Comparison of ENCODE assay signal across 26 mouse cellular contexts in genomic region chr15:98569795-98570365, GRCm38 (mm10). TPM values are rescaled to one million over a fixed set of nuclear protein-coding genes. Genes with fewer than 3 reads are reported as not detected.
A peak's percentile ranks its signal among the peaks of the same experiment; 100 is the strongest.
DNase-seq lines count a peak whose midpoint lies in the region; ATAC-seq and TF ChIP-seq lines count a peak whose summit lies in the region.
"Had no signal": no experiment of that assay in that cellular context is flagged by ENCODE, and none has a peak within 500 bp of the region (broad histone marks: within the 10 kb centered on the region; RNA-seq: fewer than 3 reads in every experiment).

No protein-coding gene starts in this region.

- TF ChIP-seq RAD21 in MEL (IDR thresholded peaks at IDR 0.05; ENCODE audit: low read depth, low read length), result no peak

- H3K27ac ChIP-seq in MEL (ENCODE audit: control insufficient read depth, low read depth, low read length), result no peak overlapping the region
- H3K27ac ChIP-seq: forebrain, embryonic 12.5 days; limb, embryonic 13.5 days; midbrain, embryonic 15.5 days had no signal

- DNase-seq in heart, adult 11 months, result peak; percentile 93
- no peak for DNase-seq in heart, adult 18-20 months
- DNase-seq in MEL (ENCODE audit: low read depth, low spot score), result no peak
- no peak for DNase-seq in lung, adult 18-20 months
- DNase-seq: embryo, embryonic 11 days; gastrocnemius, postnatal 36 days; heart, postnatal 36 days; kidney, postnatal 10 days; layer of hippocampus, postnatal 36 days; right cerebral cortex, postnatal 25 days; thymus, adult 2 months had no signal

- no peak overlapping the region for H3ac ChIP-seq in myocyte (ENCODE audit: control insufficient read depth, insufficient read length)

- H3K36me3 ChIP-seq in megakaryocyte, embryonic 14.5 days (replicated peaks; ENCODE audit: low read length), result peaks cover 17% of the 10 kb centered on the region
- H3K36me3 ChIP-seq in MEL (ENCODE audit: control insufficient read depth in 1 of 2, insufficient read depth in 2 of 2, low read length in 2 of 2) (peaks cover 3 to 34% of the 10 kb centered on the region in 2 experiments), myocyte (ENCODE audit: control insufficient read depth, insufficient read depth) (peaks cover under 1% of the 10 kb centered on the region)
- H3K36me3 ChIP-seq: limb, embryonic 13.5 days; midbrain, embryonic 15.5 days had no signal

- no peak for TF ChIP-seq EP300 in MEL (IDR thresholded peaks at IDR 0.05; ENCODE audit: low read depth in 1 of 2, low read length in 2 of 2)

- no peaks in the 10 kb centered on the region for H3K9me3 ChIP-seq in megakaryocyte, embryonic 14.5 days
- no peaks in the 10 kb centered on the region for H3K9me3 ChIP-seq in MEL (replicated peaks; ENCODE audit: insufficient read depth, low read length)
- H3K9me3 ChIP-seq: forebrain, embryonic 12.5 days; heart, embryonic 13.5 days; limb, embryonic 13.5 days; liver, embryonic 15.5 days; midbrain, embryonic 15.5 days had no signal

- no peak overlapping the region for H3K4me2 ChIP-seq in myocyte (ENCODE audit: low read depth)

- H3K4me3 ChIP-seq in megakaryocyte, embryonic 14.5 days (replicated peaks), result peak overlapping the region; percentile 83
- H3K4me3 ChIP-seq in MEL (ENCODE audit: control insufficient read depth in 1 of 2, insufficient read depth in 1 of 2, low read depth in 2 of 2, low read length in 2 of 2), result no peak overlapping the region
- H3K4me3 ChIP-seq in myocyte, result no peak overlapping the region
- H3K4me3 ChIP-seq: midbrain, embryonic 15.5 days had no signal

- TF ChIP-seq POLR2A in MEL (IDR thresholded peaks at IDR 0.05; ENCODE audit: control insufficient read depth in 1 of 2, insufficient read depth in 1 of 2, low read depth in 1 of 2, low read length in 2 of 2, poor library complexity in 1 of 2), result peak; percentile 26 to 45; a peak in 2 of 4 replicates
- peak; percentile 54 for TF ChIP-seq POLR2A in myocyte (IDR thresholded peaks at IDR 0.05; ENCODE audit: insufficient read length, low read depth)

- no peak for ATAC-seq in megakaryocyte, adult 5-6 weeks (ENCODE audit: poor library complexity, severe bottlenecking)
- ATAC-seq: hindbrain, embryonic 16.5 days; intestine, embryonic 16.5 days; lung, postnatal 0 days; midbrain, embryonic 15.5 days had no signal

- TF ChIP-seq CTCF in MEL (IDR thresholded peaks at IDR 0.05 in 2 of 3, conservative IDR thresholded peaks at IDR 0.05 in 1 of 3; ENCODE audit: control insufficient read depth in 1 of 3, insufficient read depth in 1 of 3, low read depth in 2 of 3, low read length in 3 of 3, poor library complexity in 1 of 3, severe bottlenecking in 1 of 3), result no peak

- H3K79me2 ChIP-seq in MEL (ENCODE audit: control insufficient read depth, insufficient read depth, low read length, poor library complexity), result peaks cover 38% of the 10 kb centered on the region
- peaks cover 41% of the 10 kb centered on the region for H3K79me2 ChIP-seq in myocyte (ENCODE audit: control insufficient read depth, insufficient read depth)

- H3K27me3 ChIP-seq in megakaryocyte, embryonic 14.5 days (replicated peaks), result no peaks in the 10 kb centered on the region
- H3K27me3 ChIP-seq in MEL (ENCODE audit: control insufficient read depth in 1 of 2, insufficient read depth in 2 of 2, low read length in 2 of 2) (no peaks in the 10 kb centered on the region), myocyte (ENCODE audit: control insufficient read depth, insufficient read depth, insufficient read length) (no peaks in the 10 kb centered on the region)
- H3K27me3 ChIP-seq: forebrain, embryonic 12.5 days; heart, embryonic 13.5 days; limb, embryonic 13.5 days; liver, embryonic 15.5 days; midbrain, embryonic 15.5 days had no signal

- H3K4me1 ChIP-seq in megakaryocyte, embryonic 14.5 days, result peaks cover 49% of the 10 kb centered on the region
- H3K4me1 ChIP-seq in MEL (ENCODE audit: control insufficient read depth in 1 of 2, insufficient read depth in 2 of 2, low read length in 2 of 2), result peaks cover 0 to 28% of the 10 kb centered on the region in 2 experiments; a peak in 2 of 4 replicates

- H3K9ac ChIP-seq in MEL (ENCODE audit: control insufficient read depth, low read depth, low read length, poor library complexity, severe bottlenecking), result no peak overlapping the region
- H3K9ac ChIP-seq: midbrain, embryonic 15.5 days had no signal

TF ChIP-seq in MEL, 35 proteins besides CTCF, POLR2A, EP300 and RAD21:
- TF ChIP-seq POLR2AphosphoS2 (IDR thresholded peaks at IDR 0.05; ENCODE audit: low read length) (peak; percentile 97), MXI1 (IDR thresholded peaks at IDR 0.05; ENCODE audit: low read depth, low read length) (no peak), NELFE (IDR thresholded peaks at IDR 0.05; ENCODE audit: low read depth, low read length) (no peak), ZC3H11A (IDR thresholded peaks at IDR 0.05; ENCODE audit: low read depth, low read length) (0 out of 2 replicates have a peak, but pooled peaks have one; percentile 1), NRF1 (IDR thresholded peaks at IDR 0.05; ENCODE audit: insufficient read depth, low read depth, low read length, poor library complexity, severe bottlenecking) (no peak), CHD1 (IDR thresholded peaks at IDR 0.05; ENCODE audit: low read depth, low read length) (no peak), MEF2A (IDR thresholded peaks at IDR 0.05; ENCODE audit: extremely low read depth, insufficient replicate concordance, low read depth, low read length, poor library complexity, severe bottlenecking) (no peak)

TF ChIP-seq in myocyte, 11 proteins besides CTCF, POLR2A, EP300 and RAD21:
- TF ChIP-seq POLR2AphosphoS2 (IDR thresholded peaks at IDR 0.05; ENCODE audit: insufficient read length, low read depth), result peak; percentile 88
- no peak for TF ChIP-seq MAX (IDR thresholded peaks at IDR 0.05; ENCODE audit: low read depth)
- TF ChIP-seq CEBPB (IDR thresholded peaks at IDR 0.05; ENCODE audit: insufficient read depth, poor library complexity, severe bottlenecking), result no peak

RNA-seq across cellular contexts. Expression of gene Ccnt1, which starts 0.8 kb away (rescaled TPM):
- total RNA-seq in heart, adult 18-20 months (2021), result 10 to 100 TPM; 26.3 to 31.2 TPM
- polyA plus RNA-seq in megakaryocyte, embryonic 14.5 days (2012; ENCODE audit: insufficient read depth, low replicate concordance), result 1.4 and 5.1 TPM in 2 replicates
- 33.0 and 38.7 TPM in 2 replicates for total RNA-seq in megakaryocyte, adult 5-6 weeks (2015)
- 41.3 and 43.5 TPM in 2 replicates for total RNA-seq in megakaryocyte, adult 5-6 weeks (2017)
- total RNA-seq in MEL (2012; rRNA removed), result 40.5 and 44.0 TPM in 2 replicates
- polyA plus RNA-seq in MEL (2012; ENCODE audit: insufficient read depth in 1 of 2, insufficient read length in 2 of 2, low read depth in 1 of 2, low replicate concordance in 2 of 2, missing spikeins in 1 of 2) (10 to 100 TPM; 19.5 to 63.2 TPM), myocyte (2012; fragmentation: generic; extraction: Trizol) (12.6 TPM)

RNA-seq across cellular contexts. Expression of gene 4930415O20Rik, which starts 0.9 kb away (rescaled TPM):
- total RNA-seq in heart, adult 18-20 months (2021), result 1 to 10 TPM; 2.5 to 2.8 TPM
- polyA plus RNA-seq in megakaryocyte, embryonic 14.5 days (2012; ENCODE audit: insufficient read depth, low replicate concordance), result not detected in 2 replicates
- 0.46 TPM in 1 of 2 replicates, not detected in the other for total RNA-seq in megakaryocyte, adult 5-6 weeks (2015)
- total RNA-seq in megakaryocyte, adult 5-6 weeks (2017), result not detected in 2 replicates
- total RNA-seq in MEL (2012; rRNA removed), result 0.50 TPM in 1 of 2 replicates, not detected in the other
- polyA plus RNA-seq in MEL (2012; ENCODE audit: insufficient read depth in 1 of 2, insufficient read length in 2 of 2, low read depth in 1 of 2, low replicate concordance in 2 of 2, missing spikeins in 1 of 2), result under 1 TPM in 1 of 2 experiments, not detected in 1; 0.31 TPM
- 0.10 TPM for polyA plus RNA-seq in myocyte (2012; fragmentation: generic; extraction: Trizol)
- total RNA-seq: layer of hippocampus, adult 18-20 months; layer of hippocampus, postnatal 36 days; left cerebral cortex, postnatal 14 days had no signal
- polyA plus RNA-seq: forebrain, embryonic 12.5 days; limb, embryonic 13.5 days; liver, embryonic 15.5 days; spleen, adult 2 months; stomach, embryonic 14.5 days had no signal

RNA-seq across cellular contexts. Expression of gene Kansl2, which starts 35.8 kb away (rescaled TPM):
- 10 to 100 TPM; 73.5 to 85.8 TPM for total RNA-seq in heart, adult 18-20 months (2021)
- polyA plus RNA-seq in megakaryocyte, embryonic 14.5 days (2012; ENCODE audit: insufficient read depth, low replicate concordance), result 7.5 and 14.4 TPM in 2 replicates
- 36.7 and 42.7 TPM in 2 replicates for total RNA-seq in megakaryocyte, adult 5-6 weeks (2015)
- 30.4 and 31.8 TPM in 2 replicates for total RNA-seq in megakaryocyte, adult 5-6 weeks (2017)
- 150 and 157 TPM in 2 replicates for total RNA-seq in MEL (2012; rRNA removed)
- 100 to 1,000 TPM in 1 of 2 experiments, not detected in 1; 170 TPM for polyA plus RNA-seq in MEL (2012; ENCODE audit: insufficient read depth in 1 of 2, insufficient read length in 2 of 2, low read depth in 1 of 2, low replicate concordance in 2 of 2, missing spikeins in 1 of 2)
- polyA plus RNA-seq in myocyte (2012; fragmentation: generic; extraction: Trizol), result 109 TPM

RNA-seq across cellular contexts. Expression of gene Adcy6, which starts 40.0 kb away (rescaled TPM):
- 100 to 1,000 TPM; 141 to 148 TPM for total RNA-seq in heart, adult 18-20 months (2021)
- polyA plus RNA-seq in megakaryocyte, embryonic 14.5 days (2012; ENCODE audit: insufficient read depth, low replicate concordance), result 2.1 and 9.3 TPM in 2 replicates
- total RNA-seq in megakaryocyte, adult 5-6 weeks (2015), result 0.31 and 0.71 TPM in 2 replicates
- total RNA-seq in megakaryocyte, adult 5-6 weeks (2017), result 0.99 and 1.1 TPM in 2 replicates
- 58.9 and 76.0 TPM in 2 replicates for total RNA-seq in MEL (2012; rRNA removed)
- polyA plus RNA-seq in MEL (2012; ENCODE audit: insufficient read depth in 1 of 2, insufficient read length in 2 of 2, low read depth in 1 of 2, low replicate concordance in 2 of 2, missing spikeins in 1 of 2) (10 to 100 TPM in 1 of 2 experiments, not detected in 1; 77.3 TPM), myocyte (2012; fragmentation: generic; extraction: Trizol) (32.4 TPM)
